Mouse (Mus musculus): ENCODE results near the gene Fgfr2.
A peak's percentile ranks its signal among the peaks of the same experiment; 100 is the strongest.

Gene Fgfr2

DNA sequence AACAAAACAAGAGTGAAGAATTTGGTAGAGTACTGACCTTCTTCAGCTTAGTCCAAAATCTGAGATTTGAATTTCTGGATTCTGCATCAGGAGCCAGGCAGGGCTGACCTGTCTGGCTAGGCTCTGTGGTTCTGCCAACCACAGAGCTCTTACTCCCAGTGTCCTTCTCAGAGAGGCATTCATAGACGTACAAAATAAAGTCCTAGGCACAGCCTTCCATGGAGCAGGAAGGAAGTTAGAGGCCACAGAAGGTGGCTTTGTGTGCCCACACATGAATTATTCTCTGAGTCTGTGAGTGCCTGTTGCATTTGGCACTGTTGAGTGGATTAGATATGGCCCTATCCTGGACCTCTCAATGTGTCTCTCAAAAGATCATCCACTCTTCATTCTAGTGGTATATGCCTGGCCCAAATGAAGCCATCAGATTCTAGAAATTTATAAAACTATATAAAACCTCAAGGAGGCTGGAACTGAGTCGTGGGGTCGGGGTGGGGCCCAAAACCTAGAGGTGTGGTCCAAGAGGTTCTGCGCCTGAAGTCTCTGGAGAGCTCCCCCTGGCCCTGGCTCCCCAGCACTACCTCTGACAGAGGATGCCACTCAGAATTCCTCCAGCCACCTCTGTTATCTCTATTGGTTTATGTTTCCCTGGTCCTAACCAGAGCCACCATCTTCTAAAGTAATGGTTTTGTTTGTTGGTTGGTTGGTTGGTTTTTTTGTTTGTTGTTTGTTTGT lies 234.5 kb downstream of the Fgfr2 start:
- no peak for DNase-seq (ENCODE audit: low spot score in 2 of 2)

DNA sequence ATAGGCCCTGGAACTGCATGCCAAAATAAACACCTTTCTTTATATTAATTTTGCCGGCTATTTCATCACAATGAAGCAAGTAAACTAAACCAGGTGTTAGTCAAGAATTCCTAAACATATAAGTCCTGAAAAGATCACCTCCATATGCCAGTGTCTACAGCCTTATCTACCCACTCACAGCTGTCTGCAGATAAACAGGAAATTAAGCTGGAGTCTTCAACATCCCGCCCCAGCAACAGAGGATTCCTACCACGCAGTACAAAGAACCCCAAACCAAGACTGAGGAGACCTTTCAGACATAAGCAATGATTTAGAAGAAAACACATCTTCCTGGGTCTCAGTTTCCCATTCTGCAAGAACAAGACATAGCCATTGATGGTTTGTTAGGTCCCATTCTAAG lies 235.1 kb downstream of the Fgfr2 start:
- no peak for DNase-seq (ENCODE audit: low spot score in 2 of 2)

DNA sequence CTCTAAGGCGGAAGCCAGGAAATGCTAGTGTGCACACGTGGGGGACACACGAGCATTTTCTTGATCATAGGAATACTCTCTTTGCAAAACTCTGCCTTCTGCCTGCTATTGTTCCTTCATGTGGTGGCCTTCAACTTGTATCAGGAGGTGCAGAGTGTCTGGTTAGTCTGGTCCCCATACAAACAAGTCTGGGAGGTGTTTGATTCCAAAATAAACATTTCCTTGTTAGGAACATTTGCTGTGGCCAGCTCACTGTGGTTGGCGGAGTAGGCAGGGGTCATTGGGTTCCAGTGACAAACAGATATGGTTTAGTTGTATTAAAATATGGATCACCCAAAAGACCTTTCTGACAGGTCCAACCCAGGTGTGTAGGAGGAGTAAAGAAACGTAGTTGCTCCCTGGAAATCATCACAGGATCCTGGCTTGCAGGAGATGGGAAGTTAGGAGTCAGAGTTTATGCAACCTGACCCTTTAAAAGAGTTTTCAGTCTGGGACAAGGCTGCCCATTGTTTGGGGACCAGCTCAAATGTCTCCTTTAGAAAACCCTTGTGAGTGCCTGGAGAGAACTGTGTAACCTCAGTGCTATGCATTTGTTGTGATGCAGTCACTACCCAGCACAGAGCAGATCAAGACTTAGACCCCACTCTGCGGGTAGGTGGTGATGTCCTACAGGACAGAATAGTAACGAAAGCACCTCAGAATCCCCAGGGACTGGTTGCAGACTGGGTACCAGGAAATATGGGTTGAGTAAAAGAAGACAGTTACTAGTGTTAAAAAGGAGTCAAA lies 235.9 kb downstream of the Fgfr2 start:
- no peak for DNase-seq (ENCODE audit: low spot score in 2 of 2)

DNA sequence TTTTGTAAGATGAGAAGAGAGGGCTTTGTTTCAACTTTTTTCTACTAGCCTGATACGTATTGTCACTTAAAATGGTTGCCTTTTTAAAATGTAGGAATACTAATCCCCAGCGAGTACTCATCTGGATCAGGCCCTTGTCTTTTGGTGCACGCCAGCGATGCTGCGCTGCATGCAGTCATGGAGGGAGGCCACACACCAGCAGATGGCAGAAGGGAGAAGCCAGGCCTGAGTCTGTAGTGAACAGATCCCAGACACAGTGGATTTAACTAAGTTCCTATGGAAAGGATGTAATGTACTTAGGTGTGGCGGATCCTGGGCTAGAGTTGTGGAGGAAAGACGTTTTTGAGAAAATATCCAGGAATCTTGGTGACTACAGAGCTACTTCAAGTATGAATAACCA lies 239.1 kb downstream of the Fgfr2 start:
- no peak for DNase-seq (ENCODE audit: low spot score in 2 of 2)

DNA sequence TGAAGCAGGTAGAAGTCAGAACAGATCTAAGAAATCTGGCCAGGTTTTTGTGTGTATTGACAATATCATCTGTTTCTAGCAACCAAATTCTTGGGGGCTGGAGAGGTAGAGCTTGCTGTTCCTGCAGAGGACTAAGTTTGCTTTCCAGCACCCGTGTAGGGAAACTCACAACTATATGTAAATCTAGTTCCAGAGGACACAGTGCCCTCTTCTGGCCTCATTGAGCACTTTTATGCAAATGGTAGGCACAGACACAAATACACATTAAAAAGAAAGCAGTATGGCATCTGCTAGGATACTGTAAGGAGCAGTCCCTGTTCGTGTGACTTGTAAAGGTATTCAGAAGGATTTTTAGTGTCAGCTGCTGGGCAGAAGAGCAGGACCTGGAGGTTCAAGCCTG lies 240.8 kb downstream of the Fgfr2 start:
- peak in 1 of 2 experiments; percentile 20 for DNase-seq (ENCODE audit: low spot score in 2 of 2)

DNA sequence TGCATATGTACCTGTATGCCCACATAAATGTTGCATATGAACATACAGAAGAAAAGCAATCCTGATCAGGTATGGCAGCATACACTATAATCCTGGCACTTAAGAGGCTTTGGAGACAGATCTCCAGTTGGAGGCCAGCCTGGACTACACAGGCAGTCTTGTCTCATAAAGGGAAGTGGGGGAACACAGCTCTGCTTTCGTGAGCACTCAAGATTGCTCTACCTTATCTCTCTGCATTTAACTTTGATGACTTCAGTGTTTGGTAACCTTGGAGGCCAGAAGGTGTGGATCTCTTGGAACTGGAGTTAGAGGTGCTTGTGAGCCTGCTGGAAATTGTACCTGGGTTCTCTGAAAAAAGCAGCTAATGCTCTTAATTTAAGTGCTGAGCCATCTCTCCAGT lies 242.9 kb downstream of the Fgfr2 start:
- DNase-seq (ENCODE audit: low spot score in 2 of 2) = no peak

DNA sequence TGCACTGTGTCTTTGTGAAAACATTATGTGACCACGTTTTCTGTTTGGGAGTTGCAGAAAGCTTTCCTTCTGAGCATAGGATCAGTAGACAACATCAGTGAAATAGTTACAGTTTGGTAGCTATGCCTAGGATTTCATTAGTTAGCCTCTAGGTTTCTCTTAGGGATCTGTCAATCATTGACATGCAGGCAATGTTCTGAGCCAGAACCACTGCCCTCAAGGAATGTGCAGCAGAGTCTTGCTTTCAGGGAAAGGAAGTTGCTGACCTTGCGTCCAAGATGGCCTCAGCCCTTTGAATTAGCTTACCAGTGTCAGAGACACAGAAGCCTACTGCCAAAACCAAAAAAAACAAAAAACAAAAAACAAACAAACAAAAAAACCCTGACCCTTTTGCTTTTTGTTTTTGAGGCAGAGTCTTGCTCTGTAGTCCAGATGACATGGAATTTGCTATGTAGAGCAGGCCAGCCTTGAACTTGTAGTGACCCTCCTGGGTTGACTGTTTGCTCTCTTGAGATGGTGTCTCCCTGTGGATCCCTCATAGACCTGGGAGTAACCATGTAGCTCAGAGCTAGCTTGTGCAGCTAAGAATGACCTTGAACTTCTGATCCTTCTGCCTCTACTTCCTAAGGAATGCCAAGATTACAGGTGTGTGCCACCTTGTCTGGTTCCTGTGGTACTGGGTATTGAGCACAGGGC lies 247.6 kb downstream of the Fgfr2 start:
- no peak for DNase-seq (ENCODE audit: low spot score in 2 of 2)

DNA sequence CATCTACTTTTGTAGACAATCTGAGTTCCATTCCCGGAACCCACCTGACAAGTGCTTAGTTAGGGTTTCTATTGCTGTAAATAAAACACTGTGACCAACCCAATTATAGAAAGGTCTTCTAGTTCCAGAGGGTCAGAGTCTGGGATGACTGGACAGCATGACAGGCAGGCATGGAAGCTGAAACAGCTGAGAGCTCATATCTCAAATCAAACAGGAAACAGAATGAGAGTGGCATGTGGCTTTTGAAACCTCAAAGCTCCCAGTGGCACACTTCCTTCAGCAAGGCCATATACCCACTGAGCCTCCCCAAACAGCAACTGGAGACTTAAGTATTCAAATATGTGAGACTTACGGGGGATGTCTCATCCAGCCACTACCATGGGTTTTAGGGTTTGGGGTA lies 250.1 kb downstream of the Fgfr2 start:
- DNase-seq (ENCODE audit: low spot score in 2 of 2) = no peak

DNA sequence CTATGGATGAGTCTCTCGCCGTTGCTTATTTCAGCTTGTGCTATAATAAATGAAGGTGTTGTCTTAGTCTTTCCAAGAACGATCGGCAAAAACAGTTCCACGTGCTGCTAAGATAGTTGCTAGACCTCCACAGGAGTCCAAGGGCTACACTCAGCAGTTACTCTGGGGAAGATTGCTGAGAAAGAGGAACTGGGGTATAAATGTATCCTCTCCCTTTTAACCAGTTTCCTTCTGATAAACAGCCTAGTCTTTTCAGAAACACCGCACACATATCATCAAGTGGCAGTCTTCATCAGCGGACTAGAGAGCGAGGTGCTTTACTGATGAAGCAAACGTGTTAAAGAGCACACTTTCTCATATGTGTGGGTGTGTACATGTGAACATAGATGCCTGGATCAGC lies 256.8 kb downstream of the Fgfr2 start:
- no peak for DNase-seq (ENCODE audit: low spot score in 2 of 2)

DNA sequence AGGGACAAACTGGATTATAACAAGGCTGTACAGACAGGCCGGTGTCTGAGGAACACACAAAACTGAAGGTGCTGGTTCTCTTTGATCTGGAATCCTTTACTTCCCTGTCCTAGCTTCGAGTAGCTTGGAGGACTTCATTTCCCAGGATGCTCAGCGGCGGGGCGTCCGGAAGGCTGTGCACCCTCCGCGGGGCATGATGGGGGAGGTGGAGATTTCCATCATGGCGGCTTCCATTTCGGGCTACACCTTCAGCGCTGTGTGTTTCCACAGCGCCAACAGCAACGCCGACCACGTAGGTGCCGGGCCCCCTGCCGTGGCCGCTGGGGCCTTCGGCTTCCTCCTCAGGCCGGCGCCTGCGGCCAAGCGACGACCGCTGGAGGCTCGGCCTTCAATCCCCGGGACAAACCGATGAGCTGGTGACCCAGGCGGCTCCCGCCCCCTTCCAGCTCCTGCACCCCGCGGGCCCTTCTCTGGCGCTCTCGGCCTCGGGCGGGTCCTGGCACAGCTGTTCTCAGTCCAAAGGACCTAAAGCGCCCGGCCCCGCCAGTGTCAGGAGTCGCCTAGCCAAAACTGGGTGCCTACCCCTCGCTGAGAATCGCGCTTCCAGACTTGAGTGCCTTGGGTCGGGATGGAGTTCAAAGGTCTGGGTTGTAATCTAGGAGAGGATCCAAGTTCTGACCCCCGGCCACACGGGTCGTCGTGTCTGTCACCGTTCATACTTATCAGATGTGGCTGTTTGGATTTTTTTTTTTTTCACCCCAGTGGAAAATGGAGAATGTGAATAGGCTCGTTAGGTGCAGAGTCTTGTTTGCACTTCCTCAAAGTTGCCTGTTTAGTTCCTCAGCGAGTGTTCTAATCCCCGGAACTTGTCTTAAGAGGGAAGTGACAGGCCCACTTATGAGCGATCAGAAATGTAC lies 263.9 kb downstream of the Fgfr2 start, which contains the start of gene Abraxas2:
Gene Abraxas2 (plus strand): TSS at position 184 of the 917 bp plus-strand sequence.
- peak; percentile 77 to 86 for DNase-seq (ENCODE audit: low spot score in 2 of 2)

DNA sequence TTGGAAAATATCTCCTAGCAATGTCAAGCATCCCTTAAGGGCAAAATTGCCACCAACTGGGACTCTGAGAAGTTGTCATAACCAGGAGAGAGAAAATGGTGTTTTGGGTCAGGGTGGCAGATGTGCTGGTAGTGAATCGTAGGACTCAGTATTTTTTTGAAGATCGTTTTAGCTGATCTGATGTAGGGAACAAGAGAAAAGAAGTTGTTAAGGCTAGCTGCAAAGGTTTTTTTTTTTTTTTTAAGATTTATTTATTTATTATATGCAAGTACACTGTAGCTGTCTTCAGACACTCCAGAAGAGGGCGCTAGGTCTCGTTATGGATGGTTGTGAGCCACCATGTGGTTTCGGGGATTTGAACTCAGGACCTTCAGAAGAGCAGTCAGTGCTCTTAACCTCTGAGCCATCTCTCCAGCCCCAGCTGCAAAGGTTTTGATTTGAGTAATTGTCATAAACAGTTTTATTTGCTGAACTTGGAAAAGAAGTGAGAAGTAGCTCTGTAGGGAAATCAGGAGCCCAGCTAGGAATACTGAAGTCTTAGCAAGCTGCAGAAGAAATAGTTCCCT lies 265.0 kb downstream of the Fgfr2 start:
- DNase-seq (ENCODE audit: low spot score in 2 of 2) = no peak

DNA sequence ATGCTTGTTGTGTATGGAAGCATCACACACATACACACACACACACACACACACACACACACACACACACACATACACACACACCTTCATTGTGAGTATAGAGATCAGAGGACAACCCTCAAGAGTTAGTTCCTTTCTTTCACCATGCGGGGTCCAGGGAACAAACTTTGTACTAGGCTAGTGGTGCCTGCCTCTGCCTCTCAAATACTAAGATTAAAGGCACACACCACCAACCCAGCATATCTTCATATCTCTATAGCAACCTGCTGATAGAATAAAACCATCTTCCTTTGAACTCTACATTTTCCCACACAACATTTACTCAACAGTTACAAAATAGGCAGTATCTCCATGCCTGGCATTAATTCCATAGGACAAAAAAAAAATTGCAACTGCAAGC lies 267.1 kb downstream of the Fgfr2 start:
- DNase-seq (ENCODE audit: low spot score in 2 of 2) = no peak

DNA sequence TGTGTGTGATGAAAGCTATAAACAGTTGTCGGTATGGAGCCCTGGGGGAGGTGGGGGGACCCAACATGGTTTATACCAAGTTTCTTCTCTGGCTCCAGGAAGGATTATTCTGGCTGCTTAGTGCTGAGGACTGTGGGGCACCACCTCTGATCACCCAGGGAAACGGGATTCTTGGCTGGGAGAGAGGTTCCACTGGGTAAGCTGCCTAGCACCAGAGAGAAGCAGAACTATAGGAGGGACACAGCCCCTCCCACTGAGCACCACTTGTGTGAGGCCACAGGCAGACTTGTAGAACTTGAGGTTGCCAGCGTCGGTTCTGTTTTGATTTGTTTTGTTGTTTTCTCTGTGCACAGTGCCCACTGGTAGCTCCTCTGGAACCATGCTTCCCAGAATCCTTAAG lies 269.2 kb downstream of the Fgfr2 start:
- DNase-seq (ENCODE audit: low spot score in 2 of 2) = no peak

DNA sequence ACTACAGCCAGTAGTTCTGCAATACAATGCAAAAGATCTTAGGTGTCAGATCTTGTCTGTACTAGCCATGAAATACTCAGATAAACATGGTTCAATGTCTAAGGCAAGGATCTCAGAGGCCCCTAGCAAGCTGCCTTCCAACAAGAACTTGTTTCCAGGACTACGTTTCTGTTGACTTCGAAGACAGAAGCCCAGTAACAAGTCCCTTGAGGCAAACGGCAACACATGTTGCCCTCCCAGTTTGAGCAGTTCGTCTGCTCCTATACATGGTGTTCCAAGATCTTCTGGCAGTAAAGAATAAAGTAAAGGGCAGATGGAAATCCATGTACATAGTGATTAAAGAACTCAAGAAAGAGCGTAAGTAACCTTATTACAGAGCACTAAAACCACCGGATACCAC lies 269.8 kb downstream of the Fgfr2 start:
- no peak for DNase-seq (ENCODE audit: low spot score in 2 of 2)

DNA sequence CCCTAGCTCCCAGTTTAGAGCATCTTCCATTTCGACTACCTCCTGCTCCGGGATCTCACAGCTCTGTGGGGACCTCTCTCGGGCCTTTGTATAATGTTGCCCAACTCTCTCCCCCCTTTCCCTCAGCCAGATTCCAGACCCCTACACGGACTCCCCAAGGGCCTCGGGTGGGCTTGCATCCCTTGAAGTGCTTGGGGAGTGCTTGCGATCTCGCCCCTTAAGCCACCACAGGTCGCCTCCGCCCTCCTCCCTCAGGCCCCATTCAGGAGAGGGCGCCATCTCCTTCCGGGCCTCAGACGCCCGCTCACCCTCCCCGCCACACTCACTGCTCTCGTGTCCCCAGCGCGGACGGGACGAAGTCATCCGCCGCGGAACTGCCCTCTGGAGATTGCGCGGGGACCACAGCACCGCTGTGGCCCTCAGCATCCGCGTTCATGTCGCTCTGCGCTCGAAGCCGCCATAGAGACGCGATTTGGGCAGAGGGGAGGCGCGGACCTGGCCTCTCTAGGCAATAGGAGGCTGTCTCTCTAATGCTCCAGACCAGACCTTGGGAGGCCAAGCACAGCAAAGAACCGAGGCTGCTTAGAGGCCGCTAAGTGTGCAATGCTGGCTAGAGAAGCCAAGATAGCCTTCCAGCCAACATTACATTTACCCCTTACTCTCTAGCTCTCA lies 270.8 kb downstream of the Fgfr2 start, which contains the start of gene Eef1akmt2:
Gene Eef1akmt2 (minus strand): TSS at position 501 of the 672 bp plus-strand sequence.
- DNase-seq (ENCODE audit: low spot score in 2 of 2) = peak; percentile 82 to 85

DNA sequence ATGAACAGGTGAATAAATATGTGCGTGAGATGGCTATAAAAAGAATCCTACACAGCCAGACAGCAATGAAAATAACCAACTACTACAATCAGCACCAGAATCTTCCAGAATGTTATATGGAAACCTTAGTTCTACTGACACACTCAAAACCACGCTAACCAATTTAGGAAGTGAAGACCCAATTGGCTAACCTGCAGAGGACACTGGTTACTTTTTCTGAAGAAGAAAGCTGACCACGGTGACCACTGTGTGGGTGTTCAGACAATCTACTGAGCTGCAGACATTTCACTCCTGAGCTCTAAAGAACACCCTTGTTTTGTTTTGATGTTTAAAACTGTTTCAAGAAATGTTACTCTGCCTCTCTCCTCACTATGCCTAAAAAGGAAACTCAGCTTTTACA lies 280.0 kb downstream of the Fgfr2 start:
- DNase-seq (ENCODE audit: low spot score in 2 of 2) = peak; percentile 3 to 26

DNA sequence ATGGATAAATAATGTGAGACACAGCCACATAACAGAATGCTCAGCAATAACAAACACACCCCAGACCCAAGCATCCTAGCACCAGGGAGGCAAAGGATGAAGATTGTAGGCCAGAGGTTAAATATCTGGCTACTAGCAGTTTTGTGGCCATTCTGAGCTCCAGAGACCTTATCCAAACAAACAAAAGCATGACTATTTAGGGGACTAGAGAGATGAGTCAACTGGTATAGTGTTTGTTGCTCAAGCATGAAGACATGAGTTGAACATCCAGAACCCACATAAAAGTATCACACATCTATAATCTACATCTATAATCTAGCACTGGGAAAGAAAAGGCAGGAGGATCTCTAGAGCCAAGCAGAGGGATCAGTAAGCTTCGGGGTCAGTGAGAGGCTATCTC lies 280.7 kb downstream of the Fgfr2 start:
- no peak for DNase-seq (ENCODE audit: low spot score in 2 of 2)

DNA sequence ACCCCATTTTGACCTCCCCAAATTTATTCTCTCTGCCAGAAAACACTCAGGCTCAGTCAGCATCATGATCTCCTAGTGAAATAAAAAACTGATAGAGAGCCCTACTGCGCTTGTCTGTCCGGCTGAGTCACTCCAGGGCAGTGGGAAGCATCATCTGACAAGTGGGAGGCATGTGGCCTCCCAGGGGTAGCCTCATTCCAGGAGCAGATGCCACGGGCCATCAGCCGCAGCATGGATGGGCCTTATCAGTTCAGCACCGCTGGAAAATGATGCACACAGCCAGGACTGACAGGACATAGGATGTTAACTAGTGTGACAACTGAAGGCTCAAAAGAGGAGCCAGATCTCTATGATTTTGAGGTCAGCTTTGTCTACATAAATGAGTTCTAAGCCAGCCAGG lies 281.9 kb downstream of the Fgfr2 start:
- DNase-seq (ENCODE audit: low spot score in 2 of 2) = no peak

DNA sequence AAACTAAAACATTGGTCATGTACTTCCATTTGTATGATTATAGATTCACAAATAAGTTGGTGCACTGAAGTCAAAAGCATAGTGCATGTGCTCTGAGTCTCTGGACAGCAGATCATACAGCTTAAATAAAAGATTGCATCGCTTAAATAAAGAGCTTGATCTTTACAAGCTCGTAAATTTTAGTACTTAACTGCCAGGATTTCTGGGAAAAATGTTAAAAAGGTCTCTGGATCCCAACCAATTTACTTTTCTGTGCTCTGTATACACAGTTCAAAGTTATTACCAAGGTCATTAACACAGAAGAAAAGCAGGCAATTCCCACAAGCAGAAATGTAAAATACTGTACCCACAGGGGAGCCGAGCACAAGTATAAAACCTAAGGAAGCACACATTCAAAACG lies 292.2 kb downstream of the Fgfr2 start:
- DNase-seq (ENCODE audit: low spot score in 2 of 2) = no peak

DNA sequence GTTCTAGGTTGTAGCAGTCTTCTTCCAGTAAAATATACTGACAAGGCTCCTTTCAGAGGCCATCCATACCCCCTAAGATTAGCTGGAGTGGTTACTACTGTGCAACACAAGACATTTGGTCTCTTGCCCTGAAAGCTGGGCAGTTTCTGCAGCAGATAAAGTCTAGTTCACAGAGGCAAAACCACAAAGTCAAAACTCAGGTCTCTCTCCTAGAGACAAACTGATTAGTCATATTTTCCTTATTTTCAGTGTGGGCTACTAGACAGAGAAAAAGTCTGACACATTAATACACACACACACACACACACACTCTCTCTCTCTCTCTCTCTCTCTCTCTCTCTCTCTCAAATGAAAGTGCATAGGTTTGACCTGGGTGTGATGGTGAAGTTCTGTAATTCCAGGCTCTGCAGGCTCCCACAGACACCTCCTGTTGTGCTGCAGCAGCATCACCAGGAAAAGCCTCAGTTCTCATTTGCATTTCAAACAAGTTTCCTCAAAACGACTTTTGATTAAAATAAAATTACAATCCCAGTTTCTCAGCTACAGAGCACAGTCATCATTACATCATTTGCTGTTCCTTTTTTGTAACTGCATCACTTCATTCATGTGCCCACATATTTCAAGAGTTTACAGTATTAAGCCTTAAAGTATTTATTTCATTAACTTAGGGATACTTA lies 298.7 kb downstream of the Fgfr2 start:
- DNase-seq (ENCODE audit: low spot score in 2 of 2) = no peak
